Mouse (Mus musculus) megakaryocyte, embryonic 14.5 days (primary cell): ENCODE results near the gene Hoxc9.

Experiments
- FLI1 ChIP-seq: IDR thresholded peaks from 2 replicates; pipeline ENCODE4 v1.6.1; 2012; ENCODE audit warnings: low read length, inconsistent platforms, mixed read lengths
- GATA1 ChIP-seq: IDR thresholded peaks from 3 replicates; pipeline ENCODE4 v1.6.1; 2012; ENCODE audit warnings: mixed read lengths, low read length, inconsistent platforms, borderline replicate concordance

DNA sequence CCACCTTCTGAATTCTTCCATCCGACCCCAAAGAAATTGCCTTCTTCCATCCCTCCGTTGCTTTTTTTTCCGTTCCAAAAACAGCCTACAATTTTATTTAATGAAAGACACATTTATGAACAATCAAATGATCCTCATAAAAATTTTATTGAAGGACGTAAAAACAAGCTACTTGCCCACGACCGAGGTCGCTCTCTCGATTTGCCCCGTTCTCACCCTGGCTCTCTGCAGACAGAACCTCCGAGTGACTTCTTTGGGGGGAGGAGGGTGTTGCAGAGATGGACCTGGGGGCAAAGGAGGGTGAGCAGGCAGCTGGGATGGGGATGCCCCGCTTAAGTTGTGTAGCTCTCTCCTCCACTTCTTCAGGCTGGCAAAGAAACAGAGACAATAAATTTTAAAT is 4.1 kb downstream of the Hoxc9 start:
- TF ChIP-seq GATA1 (no peak), FLI1 (no peak)
